Mouse (Mus musculus): ENCODE measurements around the gene Zfp169.

DNA sequence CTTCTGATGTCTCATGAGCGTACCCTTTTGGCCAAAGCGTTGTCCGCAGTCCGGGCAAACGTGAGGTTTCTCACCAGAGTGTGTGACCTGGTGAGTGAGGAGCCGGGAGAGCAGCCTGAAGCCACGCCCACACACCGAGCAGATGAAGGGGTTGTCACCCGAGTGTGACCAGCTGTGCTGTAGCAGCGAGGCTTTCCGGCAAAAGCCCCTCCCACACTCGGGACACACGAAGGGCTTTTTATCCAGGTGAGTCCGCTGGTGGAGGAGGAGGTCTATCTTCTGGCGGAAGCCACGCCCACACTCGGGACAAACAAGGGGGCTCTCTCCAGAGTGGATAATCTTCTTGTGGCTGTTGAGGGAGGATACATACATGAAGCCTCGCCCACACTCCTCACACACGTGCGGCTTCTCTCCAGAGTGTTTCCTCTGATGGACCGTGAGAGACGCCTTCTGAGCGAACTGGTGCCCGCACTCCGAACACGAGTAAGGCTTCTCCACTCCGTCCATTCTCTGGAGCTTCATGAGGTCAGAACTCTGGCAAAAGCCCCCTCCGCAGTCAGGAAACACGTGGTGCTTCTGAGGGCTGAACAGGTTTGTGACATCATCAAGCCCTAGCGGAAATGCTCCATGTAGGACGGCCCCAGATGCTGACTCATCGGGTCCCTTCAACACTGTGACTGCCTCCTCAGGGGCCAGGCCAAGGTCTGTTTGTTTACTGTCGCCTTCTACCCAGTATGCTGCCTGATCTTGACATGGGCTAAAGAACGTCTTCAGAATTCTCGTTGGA lies 22.7 kb downstream of the Zfp169 start:
- TF ChIP-seq CTCF (IDR thresholded peaks at IDR 0.05; ENCODE audit: borderline replicate concordance, insufficient read depth, low read depth, low read length) (no peak), POLR2A (IDR thresholded peaks at IDR 0.05; ENCODE audit: borderline replicate concordance, insufficient read depth, low read length) (no peak)
